Mouse (Mus musculus): ENCODE data around the gene Pou1f1.

Gene Pou1f1

DNA sequence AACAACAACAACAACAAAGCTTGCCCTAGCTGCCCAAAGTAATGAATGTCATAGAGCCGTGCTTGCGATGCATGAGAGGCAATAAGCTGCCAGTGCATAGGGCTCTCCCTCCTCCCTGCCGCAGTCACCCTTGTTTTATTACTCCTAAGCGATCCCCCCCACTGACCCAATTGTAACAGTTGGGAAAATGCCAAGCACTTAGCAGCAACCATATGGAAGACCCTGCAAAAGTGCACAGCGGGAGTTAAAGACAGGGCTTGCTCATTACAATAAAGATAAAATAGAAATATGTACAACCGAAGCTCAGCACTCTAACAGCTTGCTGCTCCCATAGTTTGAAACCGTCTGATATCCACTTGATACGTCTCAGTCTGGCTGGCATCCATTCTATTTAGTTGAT, 44.0 kb downstream of the Pou1f1 start:
- in situ Hi-C loops (cut with MboI, MseI): loop anchor here (10.0 kb wide), 1 partner anchor 790 kb away; the partner anchor contains the start of gene 4930453N24Rik

DNA sequence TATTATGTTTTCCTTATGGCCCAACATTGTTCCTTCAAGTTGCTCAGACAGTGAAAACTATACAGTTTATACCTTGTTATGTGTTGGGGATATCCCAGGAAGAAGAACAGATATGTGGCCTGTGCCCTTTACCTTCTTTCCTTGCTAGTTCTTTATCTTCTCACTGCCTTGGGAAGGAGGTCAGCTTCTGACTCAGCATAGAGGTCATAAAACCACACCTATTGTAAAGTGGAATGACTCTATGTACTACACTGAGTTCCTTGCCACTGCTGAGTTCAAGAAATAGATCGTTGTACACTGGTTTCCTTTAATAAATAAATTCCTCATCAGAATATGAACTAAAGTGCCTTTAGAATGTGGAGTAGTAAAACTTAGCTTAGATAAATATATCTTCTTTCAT, 44.6 kb downstream of the Pou1f1 start:
- in situ Hi-C loops (cut with MboI, MseI): loop anchor here (10.0 kb wide), 1 partner anchor 790 kb away; the partner anchor contains the start of gene 4930453N24Rik

DNA sequence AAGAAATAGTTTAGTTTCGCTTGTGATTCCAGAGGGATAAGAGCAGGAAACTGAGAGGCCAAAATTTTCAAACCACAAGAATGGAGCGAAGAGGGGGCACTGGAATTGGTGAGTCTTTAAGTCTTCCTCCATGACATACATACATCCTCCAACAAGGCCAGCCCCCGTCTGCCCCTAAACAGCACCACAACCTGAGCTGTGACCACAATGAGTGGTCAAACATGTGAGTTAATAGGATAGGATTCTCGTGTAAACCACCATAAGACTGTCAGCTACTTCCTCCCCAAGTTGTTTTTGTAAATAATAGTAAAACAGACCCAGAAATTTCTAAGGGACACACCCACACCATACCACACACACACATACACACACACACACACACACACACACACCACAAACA, 48.5 kb downstream of the Pou1f1 start:
- in situ Hi-C loops (cut with MboI, MseI): loop anchor here (10.0 kb wide), 1 partner anchor 794 kb away; the partner anchor contains the start of gene 4930453N24Rik

DNA sequence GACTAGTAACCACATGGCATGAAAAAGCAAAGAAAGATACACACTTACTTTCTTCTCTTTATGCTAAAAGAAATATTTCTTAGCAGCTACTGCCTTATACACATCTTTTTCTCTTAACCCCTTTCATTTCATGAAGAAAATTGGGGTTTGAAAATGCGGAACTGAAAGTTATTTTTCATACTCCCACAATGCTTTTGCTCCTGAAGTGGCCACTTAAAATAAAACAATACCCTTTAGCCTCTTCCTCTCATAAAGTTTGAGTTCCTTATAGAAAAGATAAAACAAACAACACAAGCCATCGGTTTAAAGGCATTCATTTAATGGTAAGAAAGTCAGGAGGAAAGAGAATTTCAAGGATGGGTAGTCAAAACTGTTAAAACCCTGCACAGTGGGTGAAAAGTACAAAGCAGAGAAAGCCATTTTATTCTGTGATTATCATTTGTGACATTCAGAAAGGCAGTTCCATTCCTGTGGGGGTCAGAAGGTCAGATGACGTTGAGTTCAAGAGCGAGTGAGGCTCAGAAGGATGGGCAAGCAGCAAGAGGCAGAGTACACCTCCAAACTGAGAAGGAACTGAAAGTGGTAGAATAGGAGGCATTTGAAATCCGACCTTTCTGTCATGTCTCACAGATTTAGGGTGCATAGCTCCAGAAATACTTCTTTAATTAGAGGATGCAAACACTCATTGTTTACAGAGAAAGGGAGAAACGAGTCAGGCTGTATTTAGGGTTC, 57.2 kb downstream of the Pou1f1 start:
- in situ Hi-C loops (cut with MboI, MseI): no loop called here
